Mouse (Mus musculus) heart, embryonic 13.5 days (tissue): ENCODE measurements around the gene Tmem110. TPM values are rescaled to one million over a fixed set of nuclear protein-coding genes. Genes with fewer than 3 reads are reported as not detected.

ENCODE experiments used
- ATAC-seq: fragments of 200-750 bp; cut with Nextera tagmentation; 2 replicates; pipeline ENCODE4 v1.8.0; 2017; ENCODE audit warnings: moderate TSS enrichment; ENCODE audit not compliant: insufficient number of reproducible peaks, low FRiP score, low TSS enrichment; ENCODE audit errors: extremely low read depth
- H3K27ac ChIP-seq: fragments of 300-500 bp; sonication (generic); replicated peaks from 2 replicates; pipeline ENCODE4 v1.5.1; 2015; ENCODE audit warnings: moderate library complexity, mild to moderate bottlenecking, inconsistent platforms
- H3K27me3 ChIP-seq: fragments of 300-500 bp; sonication (generic); replicated peaks from 2 replicates; pipeline ENCODE4 v1.6.1; 2015; ENCODE audit warnings: mild to moderate bottlenecking, inconsistent platforms
- H3K36me3 ChIP-seq: fragments of 300-500 bp; sonication (generic); 2 replicates; pipeline ENCODE4 v1.6.1; 2015; ENCODE audit warnings: mild to moderate bottlenecking, inconsistent platforms
- H3K4me1 ChIP-seq: fragments of 300-500 bp; sonication (generic); 2 replicates; pipeline ENCODE4 v1.6.1; 2015; ENCODE audit warnings: inconsistent platforms
- H3K4me2 ChIP-seq: fragments of 300-500 bp; sonication (generic); 2 replicates; pipeline ENCODE4 v1.6.1; 2015; ENCODE audit warnings: inconsistent platforms, mild to moderate bottlenecking, moderate library complexity
- H3K4me3 ChIP-seq: fragments of 300-500 bp; sonication (generic); 2 replicates; pipeline ENCODE4 v1.5.1; 2015; ENCODE audit warnings: moderate library complexity, mild to moderate bottlenecking, inconsistent platforms
- H3K9ac ChIP-seq: fragments of 300-500 bp; sonication (generic); 2 replicates; pipeline ENCODE4 v1.6.1; 2015; ENCODE audit warnings: inconsistent platforms, mild to moderate bottlenecking, moderate library complexity
- H3K9me3 ChIP-seq: fragments of 300-500 bp; sonication (generic); 2 replicates; pipeline ENCODE4 v1.6.1; 2016; ENCODE audit warnings: inconsistent platforms
- WGBS: fragments of 180-500 bp; shearing (Covaris S2); methylation state at CpG from one replicate; pipeline ENCODE4 v1.1.7; 2015; ENCODE audit warnings: mixed read lengths; 5-methylcytosine and 5-hydroxymethylcytosine counted together
- polyA plus RNA-seq: library from polyadenylated mRNA; unstranded; fragments of >200 nt; fragmentation: Nextera tagmentation; extraction: Ambion mirVana; gene quantifications from 2 replicates; pipeline ENCODE4 v1.2.1, GENCODE M21; 2015

Tmem110 gene
- polyA plus RNA-seq, 1 experiment from 2014 or later, result 15.0 TPM

DNA sequence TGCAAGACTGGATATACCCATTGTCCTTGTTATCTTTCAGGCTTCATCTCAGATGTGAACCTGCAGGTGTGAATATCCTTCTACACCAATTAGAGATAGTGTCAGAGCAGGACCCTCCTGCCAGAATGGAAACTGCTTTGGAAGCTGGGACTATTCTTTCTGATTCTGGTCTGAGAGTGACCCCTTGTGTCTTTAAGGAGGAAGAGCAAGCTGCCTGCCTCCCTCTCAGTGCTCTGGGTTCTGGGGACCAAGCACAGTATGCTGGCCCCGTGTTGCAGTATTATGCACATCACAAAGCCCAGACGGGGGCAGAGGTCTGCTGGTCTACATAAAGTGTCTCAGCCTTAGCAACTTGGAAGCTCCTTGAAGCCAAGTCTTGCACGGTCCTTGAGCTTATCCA is 39.9 kb downstream of the Tmem110 start:
- 65% methylated on average over 3 of the region's 3 CpGs for WGBS
- no peaks in the 10 kb centered on the region for H3K27me3 ChIP-seq
- peaks cover 23% of the 10 kb centered on the region for H3K36me3 ChIP-seq
- no peak overlapping the region for H3K4me3 ChIP-seq
- H3K4me1 ChIP-seq, result peaks cover 23% of the 10 kb centered on the region
- no peak overlapping the region for H3K27ac ChIP-seq
- ATAC-seq, result no peak
- no peaks in the 10 kb centered on the region for H3K9me3 ChIP-seq
- no peak overlapping the region for H3K9ac ChIP-seq
- H3K4me2 ChIP-seq, result no peak overlapping the region

- Histone ChIP-seq H3K9me3 (no peaks in the 10 kb centered on the region), H3K27ac (no peak overlapping the region), H3K9ac (no peak overlapping the region), H3K4me3 (no peak overlapping the region), H3K4me1 (peaks cover 25% of the 10 kb centered on the region), H3K4me2 (no peak overlapping the region), H3K27me3 (no peaks in the 10 kb centered on the region), H3K36me3 (peaks cover 24% of the 10 kb centered on the region)
- ATAC-seq, result no peak
- WGBS, result 26% methylated on average over 5 of the region's 5 CpGs
Observed at GRCm38 (mm10) chr14:30867042-30867441, 41.7 kb downstream of the Tmem110 start.

DNA sequence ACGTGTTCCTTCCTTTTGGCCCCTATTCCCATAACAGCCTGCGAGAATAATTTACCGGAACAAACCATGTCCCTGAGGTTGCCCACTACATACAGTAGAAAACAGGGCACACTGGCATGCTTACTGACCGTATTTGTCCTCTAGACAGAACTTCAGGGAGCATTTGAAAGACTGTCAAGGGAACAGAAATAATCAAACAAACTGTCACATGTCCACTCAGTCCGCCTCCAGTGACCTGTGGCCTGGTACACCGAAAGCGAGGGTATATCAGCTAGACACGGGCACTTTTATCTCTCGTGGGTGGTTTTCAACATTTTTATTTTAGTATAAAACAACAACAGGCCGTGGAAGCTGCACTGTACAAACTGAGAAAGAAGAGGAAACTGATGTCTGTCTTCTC is 43.4 kb downstream of the Tmem110 start:
- Histone ChIP-seq H3K9ac (no peak overlapping the region), H3K27me3 (no peaks in the 10 kb centered on the region), H3K4me1 (peaks cover 32% of the 10 kb centered on the region), H3K27ac (peak overlapping the region; percentile 93), H3K9me3 (no peaks in the 10 kb centered on the region), H3K4me3 (no peak overlapping the region), H3K4me2 (no peak overlapping the region), H3K36me3 (peaks cover 41% of the 10 kb centered on the region)
- no peak for ATAC-seq
- WGBS, result 74% methylated on average over 10 of the region's 10 CpGs

DNA sequence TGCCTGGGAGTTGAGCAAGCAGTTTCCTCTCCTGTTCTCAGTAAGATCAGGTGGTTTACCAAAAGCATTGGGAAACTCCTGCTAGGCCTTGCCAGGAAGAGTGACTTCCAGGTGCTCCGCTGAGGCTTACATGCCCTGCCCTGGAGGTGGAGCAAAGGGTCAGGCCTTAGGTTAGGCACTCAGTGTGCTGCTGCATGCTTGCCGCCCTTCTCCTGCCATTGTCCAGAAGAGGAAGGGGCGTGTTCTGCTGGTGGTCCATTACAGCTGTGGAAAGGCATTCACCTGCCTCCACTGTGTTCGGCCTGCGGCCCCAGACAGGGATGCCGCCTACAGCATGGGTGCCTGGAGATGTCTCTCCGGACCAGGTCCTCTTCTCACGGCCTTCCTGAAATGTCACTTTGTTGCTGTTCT is 44.0 kb downstream of the Tmem110 start:
- H3K4me3 ChIP-seq, result no peak overlapping the region
- 80% methylated on average over 8 of the region's 8 CpGs for WGBS

GRCm38 (mm10) chr14:30870206-30871147 is 45.1 kb downstream of the Tmem110 start:
- Histone ChIP-seq H3K9ac (peak overlapping the region; percentile 61), H3K27me3 (no peaks in the 10 kb centered on the region), H3K4me3 (no peak overlapping the region), H3K4me2 (peak overlapping the region; percentile 28), H3K27ac (peak overlapping the region; percentile 93), H3K9me3 (no peaks in the 10 kb centered on the region), H3K4me1 (peaks cover 39% of the 10 kb centered on the region), H3K36me3 (peaks cover 44% of the 10 kb centered on the region)
- no peak for ATAC-seq
- WGBS, result 60% methylated on average over 25 of the region's 25 CpGs

More for the DNA sequence above, 44.0 kb downstream of the Tmem110 start:
- no peak overlapping the region for H3K4me2 ChIP-seq
- no peaks in the 10 kb centered on the region for H3K27me3 ChIP-seq
- H3K9me3 ChIP-seq, result no peaks in the 10 kb centered on the region
- peaks cover 46% of the 10 kb centered on the region for H3K36me3 ChIP-seq
- no peak for ATAC-seq
- H3K4me1 ChIP-seq, result peaks cover 38% of the 10 kb centered on the region
- H3K9ac ChIP-seq, result peak overlapping the region; percentile 57
- peak overlapping the region; percentile 93 for H3K27ac ChIP-seq

DNA sequence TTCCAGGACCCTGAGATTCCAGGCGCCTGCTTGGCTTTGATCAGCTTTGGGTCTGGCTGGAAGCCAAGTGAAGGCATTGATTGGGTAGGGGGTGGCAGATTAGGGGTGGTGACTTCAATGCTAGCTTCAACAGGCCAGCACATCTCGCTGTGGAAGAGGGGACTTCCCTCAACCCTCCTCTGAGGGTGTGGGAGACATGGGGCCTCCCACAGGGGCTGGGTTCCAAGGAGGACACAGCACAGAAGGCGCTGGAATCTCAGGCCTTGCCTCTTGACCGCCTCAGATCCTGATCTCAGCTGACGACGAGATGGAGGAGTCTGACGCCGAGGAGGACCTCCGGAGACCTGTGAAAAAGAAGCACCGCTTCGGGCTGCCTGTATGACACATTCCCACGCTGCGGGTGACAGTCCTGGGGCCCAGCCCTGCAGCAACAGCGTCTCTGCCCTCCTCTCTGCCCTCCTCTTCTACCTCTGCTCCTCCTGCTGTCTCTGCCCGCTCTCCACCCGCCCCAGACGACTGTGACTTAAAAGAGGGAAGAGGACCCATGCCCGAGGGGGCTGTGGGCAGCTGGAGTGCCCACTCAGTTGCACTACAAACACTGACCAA is 48.8 kb downstream of the Tmem110 start:
- H3K4me2 ChIP-seq, result no peak overlapping the region
- H3K9me3 ChIP-seq, result no peaks in the 10 kb centered on the region
- peaks cover 38% of the 10 kb centered on the region for H3K36me3 ChIP-seq
- 48% methylated on average over 18 of the region's 18 CpGs for WGBS
- no peak overlapping the region for H3K27ac ChIP-seq
- no peak overlapping the region for H3K4me3 ChIP-seq
- no peak for ATAC-seq
- no peaks in the 10 kb centered on the region for H3K27me3 ChIP-seq
- H3K4me1 ChIP-seq, result peaks cover 51% of the 10 kb centered on the region
- H3K9ac ChIP-seq, result peak overlapping the region; percentile 37; the same call in 1 of the 2 replicates

DNA sequence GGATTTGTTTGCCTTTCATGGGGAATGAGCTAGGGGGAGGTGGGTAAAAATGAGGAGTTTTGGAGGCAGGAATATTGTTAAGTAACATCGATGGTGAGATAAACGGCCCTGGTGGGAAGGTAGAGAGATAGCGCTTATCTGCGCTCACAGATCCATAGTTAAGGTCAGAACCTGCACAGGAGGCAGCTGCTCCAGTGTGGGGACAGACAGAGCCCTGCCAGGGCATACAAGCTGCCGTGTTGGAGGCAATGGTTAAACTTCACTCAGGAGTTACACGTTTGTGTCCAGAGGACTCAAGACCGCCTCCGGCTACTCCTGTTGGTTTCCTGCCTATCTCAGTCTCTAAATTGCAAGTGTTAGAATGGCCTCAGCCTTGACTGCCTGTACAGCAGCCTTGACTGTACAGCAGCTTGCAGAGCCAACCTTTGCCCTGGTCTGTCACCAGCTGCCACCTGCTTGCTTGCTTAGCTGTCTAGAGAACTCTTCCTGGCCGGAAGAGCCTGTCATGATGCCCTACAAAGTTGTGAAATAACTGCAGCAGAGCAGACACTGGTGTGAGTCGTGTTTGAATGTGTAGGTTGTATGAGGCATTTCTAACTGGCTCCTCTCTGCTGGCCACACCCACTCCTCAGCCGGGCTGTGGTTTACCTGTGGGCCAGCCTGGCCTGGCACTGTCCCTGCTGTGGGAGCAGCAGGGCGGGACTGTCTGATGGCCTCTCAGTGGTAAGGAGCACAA is 49.9 kb downstream of the Tmem110 start:
- Histone ChIP-seq H3K4me3 (no peak overlapping the region), H3K36me3 (peaks cover 34% of the 10 kb centered on the region), H3K9me3 (no peaks in the 10 kb centered on the region), H3K9ac (no peak overlapping the region), H3K4me2 (no peak overlapping the region), H3K4me1 (peaks cover 51% of the 10 kb centered on the region), H3K27ac (no peak overlapping the region), H3K27me3 (no peaks in the 10 kb centered on the region)
- WGBS, result 68% methylated on average over 12 of the region's 12 CpGs
- ATAC-seq, result no peak

- peaks cover 45% of the 10 kb centered on the region for H3K4me1 ChIP-seq
- no peaks in the 10 kb centered on the region for H3K9me3 ChIP-seq
- H3K4me2 ChIP-seq, result no peak overlapping the region
- H3K27ac ChIP-seq, result no peak overlapping the region
- H3K9ac ChIP-seq, result no peak overlapping the region
- H3K36me3 ChIP-seq, result peaks cover 34% of the 10 kb centered on the region
- H3K27me3 ChIP-seq, result no peaks in the 10 kb centered on the region
- WGBS, result 69% methylated on average over 9 of the region's 9 CpGs
- no peak for ATAC-seq
- no peak overlapping the region for H3K4me3 ChIP-seq
Observed at GRCm38 (mm10) chr14:30875955-30876354, 50.6 kb downstream of the Tmem110 start.

GRCm38 (mm10) chr14:30876451-30876850 is 51.1 kb downstream of the Tmem110 start:
- Histone ChIP-seq H3K27me3 (no peaks in the 10 kb centered on the region), H3K36me3 (peaks cover 34% of the 10 kb centered on the region), H3K4me1 (peaks cover 40% of the 10 kb centered on the region), H3K4me3 (no peak overlapping the region), H3K27ac (no peak overlapping the region), H3K9me3 (no peaks in the 10 kb centered on the region), H3K9ac (no peak overlapping the region), H3K4me2 (no peak overlapping the region)
- no peak for ATAC-seq
- 82% methylated on average over 10 of the region's 10 CpGs for WGBS

GRCm38 (mm10) chr14:30877827-30878226 is 52.4 kb downstream of the Tmem110 start:
- Histone ChIP-seq H3K27me3 (no peaks in the 10 kb centered on the region), H3K9me3 (no peaks in the 10 kb centered on the region), H3K4me2 (no peak overlapping the region), H3K36me3 (peaks cover 25% of the 10 kb centered on the region), H3K4me1 (peaks cover 39% of the 10 kb centered on the region), H3K4me3 (no peak overlapping the region), H3K9ac (no peak overlapping the region), H3K27ac (no peak overlapping the region)
- 88% methylated on average over 3 of the region's 3 CpGs for WGBS
- no peak for ATAC-seq

GRCm38 (mm10) chr14:30878958-30879571 is 53.7 kb downstream of the Tmem110 start, which contains the start of gene Mustn1:
TSS of gene Mustn1 (plus strand) at chr14:30879200.
- Histone ChIP-seq H3K4me1 (peaks cover 30% of the 10 kb centered on the region), H3K27me3 (no peaks in the 10 kb centered on the region), H3K27ac (peak within 1 kb of the TSS; percentile 79), H3K4me3 (no peak within 1 kb of the TSS), H3K9ac (peak within 1 kb of the TSS; percentile 8; the same call in 1 of the 2 replicates), H3K4me2 (peak within 1 kb of the TSS; percentile 19; the same call in 1 of the 2 replicates), H3K36me3 (peaks cover 14% of the 10 kb centered on the region), H3K9me3 (no peaks in the 10 kb centered on the region)
- ATAC-seq, result peak; percentile 23; the same call in 1 of the 2 replicates
- WGBS, result 34% methylated on average over 11 of the region's 11 CpGs
